Mouse (Mus musculus) neural tube, embryonic 15.5 days (tissue): Measurements from ENCODE around the gene Immp2l. TPM values are rescaled to one million over a fixed set of nuclear protein-coding genes. Genes with fewer than 3 reads are reported as not detected.

Experiments used
- ATAC-seq: fragments of 200-750 bp; cut with Nextera tagmentation; 2 replicates; pipeline ENCODE4 v1.8.0; 2017; ENCODE audit warnings: mild to moderate bottlenecking, moderate TSS enrichment, moderate library complexity; ENCODE audit not compliant: low FRiP score
- H3K27ac ChIP-seq: fragments of 300-500 bp; sonication (generic); replicated peaks from 2 replicates; pipeline ENCODE4 v1.5.1; 2015; ENCODE audit warnings: mild to moderate bottlenecking, inconsistent platforms
- H3K27me3 ChIP-seq: fragments of 300-500 bp; sonication (generic); replicated peaks from 2 replicates; pipeline ENCODE4 v1.6.1; 2015; ENCODE audit warnings: inconsistent platforms
- H3K36me3 ChIP-seq: fragments of 300-500 bp; sonication (generic); 2 replicates; pipeline ENCODE4 v1.6.1; 2015; ENCODE audit warnings: inconsistent platforms
- H3K4me1 ChIP-seq: fragments of 300-500 bp; sonication (generic); 2 replicates; pipeline ENCODE4 v1.6.1; 2015; ENCODE audit warnings: inconsistent platforms
- H3K4me2 ChIP-seq: fragments of 300-500 bp; sonication (generic); 2 replicates; pipeline ENCODE4 v1.6.1; 2015; ENCODE audit warnings: inconsistent platforms, mild to moderate bottlenecking, moderate library complexity
- H3K4me3 ChIP-seq: fragments of 300-500 bp; sonication (generic); replicated peaks from 2 replicates; pipeline ENCODE4 v1.5.1; 2015; ENCODE audit warnings: mild to moderate bottlenecking, inconsistent platforms
- H3K9ac ChIP-seq: fragments of 300-500 bp; sonication (generic); replicated peaks from 2 replicates; pipeline ENCODE4 v1.6.1; 2015; ENCODE audit warnings: mild to moderate bottlenecking, inconsistent platforms
- H3K9me3 ChIP-seq: fragments of 300-500 bp; sonication (generic); replicated peaks from 2 replicates; pipeline ENCODE4 v1.6.1; 2016; ENCODE audit warnings: inconsistent platforms
- WGBS: fragments of 180-500 bp; shearing (Covaris S2); methylation state at CpG from one replicate; pipeline ENCODE4 v1.1.7; 2015; ENCODE audit warnings: mixed read lengths; 5-methylcytosine and 5-hydroxymethylcytosine counted together
- polyA plus RNA-seq: library from polyadenylated mRNA; unstranded; fragments of >200 nt; fragmentation: Nextera tagmentation; extraction: Ambion mirVana; gene quantifications from 2 replicates; pipeline ENCODE4 v1.2.1, GENCODE M21; 2015

Immp2l gene
- polyA plus RNA-seq, 1 experiment from 2014 or later: 5.8 TPM

DNA sequence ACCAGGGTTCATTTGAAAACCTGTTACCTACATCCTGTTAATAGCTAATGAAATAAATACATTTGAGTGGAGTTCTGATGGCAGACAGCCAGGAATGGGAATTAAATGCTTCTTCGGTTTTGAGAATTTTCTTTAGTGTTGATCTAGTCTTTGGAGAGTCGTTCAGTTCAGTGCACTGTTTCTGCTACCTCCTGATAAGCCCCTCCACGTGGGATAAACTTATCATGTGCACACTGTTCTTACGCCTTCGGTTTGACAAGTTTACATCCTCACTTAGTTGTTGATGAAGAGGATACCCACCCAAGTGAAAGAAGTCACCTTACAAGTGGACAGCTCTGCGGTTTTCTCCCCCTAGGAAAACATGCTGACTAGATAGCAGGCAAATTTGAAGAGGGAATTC is 88.2 kb downstream of the Immp2l start:
- no peak for ATAC-seq
- Histone ChIP-seq H3K9me3 (no peaks in the 10 kb centered on the region), H3K4me3 (no peak overlapping the region), H3K4me2 (no peak overlapping the region), H3K27ac (no peak overlapping the region), H3K36me3 (no peaks in the 10 kb centered on the region), H3K9ac (no peak overlapping the region), H3K4me1 (no peaks in the 10 kb centered on the region), H3K27me3 (no peaks in the 10 kb centered on the region)
- WGBS: 62% methylated on average over 6 of the region's 6 CpGs

DNA sequence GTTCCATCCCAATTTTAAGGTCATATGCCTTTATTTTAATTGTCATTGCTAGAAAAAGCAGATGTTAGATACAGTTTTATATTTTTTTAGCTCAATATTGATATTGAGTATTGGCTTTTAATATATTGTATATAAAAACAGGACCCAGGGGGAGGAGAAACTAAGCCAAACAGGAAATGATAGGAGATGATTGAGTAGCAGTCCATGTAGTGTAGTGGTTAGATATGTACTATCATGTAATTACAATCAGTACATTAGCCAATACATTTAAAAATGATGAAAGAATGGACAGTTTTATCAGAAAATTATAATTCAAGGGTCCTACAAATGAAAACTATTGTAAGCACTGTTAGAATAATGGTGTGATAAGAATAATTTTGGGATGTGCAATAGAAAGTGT is 94.5 kb downstream of the Immp2l start:
- no peak for ATAC-seq
- Histone ChIP-seq H3K4me3 (no peak overlapping the region), H3K4me1 (no peaks in the 10 kb centered on the region)

DNA sequence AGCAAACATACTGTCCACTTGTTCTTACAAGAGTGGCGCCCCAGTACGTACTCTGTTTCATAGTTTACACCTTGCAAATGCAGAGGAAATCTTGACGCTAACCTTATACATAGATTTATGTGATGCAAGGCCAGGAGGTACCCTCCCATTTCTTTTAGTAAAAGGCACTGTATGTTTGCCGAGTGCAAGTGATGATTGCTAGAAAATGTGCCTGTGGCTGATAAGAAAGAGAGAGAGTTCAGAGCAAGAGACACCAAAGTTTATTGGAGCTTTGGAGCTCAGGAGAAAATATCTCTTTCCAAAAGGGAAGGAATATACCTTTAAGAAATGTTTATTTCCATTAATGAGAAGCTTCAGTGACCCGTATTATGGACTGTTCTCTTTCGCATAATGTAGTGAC is 95.8 kb downstream of the Immp2l start:
- WGBS: 72% methylated on average over 6 of the region's 6 CpGs

More for the DNA sequence above, 94.5 kb downstream of the Immp2l start:
- Histone ChIP-seq H3K9me3 (no peaks in the 10 kb centered on the region), H3K36me3 (no peaks in the 10 kb centered on the region), H3K4me2 (no peak overlapping the region), H3K27me3 (no peaks in the 10 kb centered on the region), H3K9ac (no peak overlapping the region), H3K27ac (no peak overlapping the region)

DNA sequence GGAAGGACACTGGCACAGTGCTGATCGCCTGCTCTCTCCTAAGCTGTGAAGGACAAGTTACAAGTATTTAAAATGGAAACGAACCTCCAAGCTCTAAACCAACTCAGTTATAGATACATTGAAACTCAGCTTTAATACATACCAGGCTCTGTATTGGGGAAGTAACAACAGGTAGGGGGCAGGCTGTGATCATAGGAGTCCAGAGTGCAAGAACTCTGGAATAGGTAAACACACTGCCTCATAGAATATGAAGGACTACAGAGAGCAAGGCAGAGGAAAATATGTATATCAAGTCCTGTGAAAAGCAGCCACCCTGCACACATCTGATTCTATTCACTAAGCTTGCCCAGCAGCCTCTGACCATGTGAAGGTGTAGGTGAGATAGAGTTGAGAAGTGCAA is 99.3 kb downstream of the Immp2l start:
- Histone ChIP-seq H3K27me3 (no peaks in the 10 kb centered on the region), H3K4me1 (no peaks in the 10 kb centered on the region), H3K9ac (no peak overlapping the region), H3K4me3 (no peak overlapping the region), H3K9me3 (no peaks in the 10 kb centered on the region), H3K4me2 (no peak overlapping the region), H3K27ac (no peak overlapping the region), H3K36me3 (no peaks in the 10 kb centered on the region)
- no peak for ATAC-seq
- WGBS: 86% methylated on average over 2 of the region's 2 CpGs

More for the DNA sequence above, 95.8 kb downstream of the Immp2l start:
- H3K4me1 ChIP-seq: no peaks in the 10 kb centered on the region
- no peak overlapping the region for H3K27ac ChIP-seq
- H3K4me3 ChIP-seq: no peak overlapping the region
- no peaks in the 10 kb centered on the region for H3K9me3 ChIP-seq
- H3K9ac ChIP-seq: no peak overlapping the region
- no peaks in the 10 kb centered on the region for H3K36me3 ChIP-seq
- no peak overlapping the region for H3K4me2 ChIP-seq
- no peak for ATAC-seq
- H3K27me3 ChIP-seq: no peaks in the 10 kb centered on the region

DNA sequence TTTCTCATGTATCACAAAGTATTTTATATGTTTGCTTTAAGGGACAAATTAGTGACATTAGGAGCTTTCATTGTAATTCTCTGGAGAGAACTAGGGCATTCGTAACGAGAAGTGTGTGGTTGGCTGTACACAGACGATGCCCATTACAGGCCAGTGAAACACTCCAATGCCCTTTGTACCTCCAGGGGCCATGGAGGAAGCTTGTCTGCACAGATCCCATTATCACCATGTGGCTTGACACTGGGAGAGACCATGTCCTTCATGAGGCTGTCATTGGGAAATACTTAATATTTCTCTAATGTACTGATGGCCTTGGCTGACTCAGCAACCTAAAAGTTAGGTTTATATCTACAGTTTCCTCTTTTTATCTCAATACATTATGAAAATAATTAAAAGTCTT is 111.0 kb downstream of the Immp2l start:
- Histone ChIP-seq H3K9me3 (no peaks in the 10 kb centered on the region), H3K9ac (no peak overlapping the region), H3K36me3 (no peaks in the 10 kb centered on the region), H3K4me2 (no peak overlapping the region), H3K27ac (no peak overlapping the region), H3K4me1 (no peaks in the 10 kb centered on the region), H3K4me3 (no peak overlapping the region), H3K27me3 (no peaks in the 10 kb centered on the region)
- no peak for ATAC-seq
- WGBS: 55% methylated on average over 3 of the region's 3 CpGs

DNA sequence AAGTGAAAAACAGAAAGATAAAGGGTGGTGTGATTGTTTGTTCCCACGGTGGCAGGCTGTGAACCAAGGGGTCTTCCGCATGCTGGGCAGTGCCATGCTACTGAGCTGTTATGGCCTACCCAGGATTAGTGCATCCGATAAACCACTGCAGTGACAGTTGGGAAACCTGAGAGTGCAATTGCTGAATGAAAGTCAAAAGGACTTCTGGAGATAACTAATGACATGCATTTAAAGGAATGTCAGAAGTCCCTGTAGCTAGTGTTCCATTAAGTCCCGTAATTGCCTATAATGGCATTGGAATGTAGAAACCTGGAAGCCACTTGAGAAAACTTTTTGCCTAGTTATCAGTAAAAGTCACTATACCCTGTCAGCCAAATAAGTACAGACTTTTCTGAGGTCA is 135.7 kb downstream of the Immp2l start:
- Histone ChIP-seq H3K9ac (no peak overlapping the region), H3K27me3 (no peaks in the 10 kb centered on the region), H3K27ac (no peak overlapping the region), H3K4me3 (no peak overlapping the region), H3K4me1 (no peaks in the 10 kb centered on the region; the same call in 1 of the 2 replicates), H3K9me3 (no peaks in the 10 kb centered on the region), H3K4me2 (no peak overlapping the region), H3K36me3 (no peaks in the 10 kb centered on the region)
- no peak for ATAC-seq
- 85% methylated on average over 4 of the region's 4 CpGs for WGBS

DNA sequence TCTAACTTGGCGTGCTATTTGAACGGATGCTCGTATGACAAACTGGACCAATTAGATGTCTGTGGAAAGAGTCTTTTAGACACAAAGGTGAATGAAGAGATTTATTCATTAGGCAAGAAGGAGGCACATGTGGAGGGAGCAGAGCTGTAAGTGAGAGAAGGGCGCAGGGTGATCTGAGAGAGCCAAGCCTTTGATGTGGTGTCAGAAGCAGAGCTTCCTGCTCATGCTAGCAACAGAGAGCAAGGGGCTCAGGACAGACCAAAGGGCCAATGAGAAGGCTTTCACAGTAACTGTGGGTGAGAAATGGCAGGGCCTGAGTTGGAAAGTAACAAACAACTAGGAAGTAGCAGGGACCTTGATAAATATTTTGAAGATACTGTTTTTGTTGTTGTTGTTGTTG is 143.9 kb downstream of the Immp2l start:
- no peaks in the 10 kb centered on the region for H3K9me3 ChIP-seq
- no peaks in the 10 kb centered on the region for H3K4me1 ChIP-seq
- no peak overlapping the region for H3K9ac ChIP-seq
- H3K4me3 ChIP-seq: no peak overlapping the region
- no peaks in the 10 kb centered on the region for H3K27me3 ChIP-seq
- no peak overlapping the region for H3K4me2 ChIP-seq
- ATAC-seq: no peak
- H3K27ac ChIP-seq: no peak overlapping the region
- WGBS: 83% methylated on average over 4 of the region's 4 CpGs
- no peaks in the 10 kb centered on the region for H3K36me3 ChIP-seq

DNA sequence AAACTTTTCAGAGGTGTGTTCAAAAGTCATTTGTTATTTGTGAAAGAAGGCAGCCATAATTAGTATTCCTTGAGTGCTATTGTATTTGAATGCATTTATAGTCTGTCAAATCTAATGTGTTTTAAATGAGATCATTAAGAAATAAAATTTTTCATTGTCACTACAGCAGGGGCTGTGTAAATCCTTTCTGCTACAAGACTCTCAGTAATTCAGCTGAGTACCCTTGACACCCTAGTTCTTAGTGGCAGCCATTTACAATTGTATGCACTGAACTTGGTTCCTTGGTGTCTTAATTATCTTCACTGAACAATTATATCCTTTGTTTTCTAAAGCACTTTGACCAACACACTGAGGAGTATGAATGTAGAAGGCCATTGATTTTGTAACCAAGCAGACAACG is 146.2 kb downstream of the Immp2l start:
- 35% methylated on average over 1 of the region's 1 CpGs for WGBS
- Histone ChIP-seq H3K9ac (no peak overlapping the region), H3K27me3 (no peaks in the 10 kb centered on the region), H3K4me2 (no peak overlapping the region), H3K36me3 (no peaks in the 10 kb centered on the region), H3K27ac (no peak overlapping the region), H3K4me1 (no peaks in the 10 kb centered on the region), H3K9me3 (no peaks in the 10 kb centered on the region), H3K4me3 (no peak overlapping the region)
- ATAC-seq: no peak

DNA sequence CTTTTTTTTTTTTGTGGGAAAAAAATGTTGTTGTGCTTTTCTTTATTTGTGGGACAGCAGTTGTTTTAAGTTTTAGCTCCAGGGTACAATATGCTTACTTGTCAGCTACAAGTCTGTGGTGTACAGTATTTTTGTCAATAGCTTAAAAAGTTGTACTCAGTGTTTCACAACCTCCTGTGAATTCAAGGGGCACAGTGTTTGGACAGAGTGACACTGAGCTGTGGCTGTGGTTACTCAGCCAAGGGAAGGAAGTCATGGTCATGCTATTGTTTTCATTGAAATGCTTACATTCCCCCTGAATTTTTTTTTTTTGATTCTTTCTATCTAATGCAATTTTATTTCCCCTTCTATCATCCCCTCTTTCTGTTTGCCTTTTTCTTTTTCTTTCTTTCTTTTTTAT is 159.0 kb downstream of the Immp2l start:
- Histone ChIP-seq H3K9me3 (no peaks in the 10 kb centered on the region), H3K4me3 (no peak overlapping the region), H3K9ac (no peak overlapping the region), H3K27me3 (no peaks in the 10 kb centered on the region), H3K4me1 (no peaks in the 10 kb centered on the region), H3K27ac (no peak overlapping the region), H3K36me3 (no peaks in the 10 kb centered on the region), H3K4me2 (no peak overlapping the region)
- no peak for ATAC-seq

DNA sequence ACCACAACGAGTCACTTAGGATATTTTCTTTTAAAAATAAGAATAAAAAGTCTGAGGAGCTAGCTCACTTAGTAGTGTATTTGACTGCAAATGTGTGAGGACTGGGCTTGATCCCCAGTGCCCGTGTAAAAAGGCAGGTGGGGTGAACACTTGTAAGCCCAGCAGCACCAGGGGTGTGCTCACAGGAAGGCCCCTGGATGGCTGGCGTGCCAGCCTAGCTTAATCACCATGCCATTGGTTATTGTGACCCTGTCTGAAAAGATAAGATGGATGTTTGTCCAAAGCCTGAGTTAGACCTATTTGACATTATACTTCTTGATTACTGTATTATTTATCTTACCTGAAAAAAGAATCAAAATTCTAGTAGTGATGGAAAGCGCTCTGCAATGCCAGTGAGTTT is 161.2 kb downstream of the Immp2l start:
- Histone ChIP-seq H3K4me1 (no peaks in the 10 kb centered on the region), H3K9ac (no peak overlapping the region), H3K9me3 (no peaks in the 10 kb centered on the region), H3K4me3 (no peak overlapping the region), H3K27me3 (no peaks in the 10 kb centered on the region), H3K27ac (no peak overlapping the region), H3K4me2 (no peak overlapping the region), H3K36me3 (no peaks in the 10 kb centered on the region)
- ATAC-seq: no peak
- 78% methylated on average over 4 of the region's 4 CpGs for WGBS

DNA sequence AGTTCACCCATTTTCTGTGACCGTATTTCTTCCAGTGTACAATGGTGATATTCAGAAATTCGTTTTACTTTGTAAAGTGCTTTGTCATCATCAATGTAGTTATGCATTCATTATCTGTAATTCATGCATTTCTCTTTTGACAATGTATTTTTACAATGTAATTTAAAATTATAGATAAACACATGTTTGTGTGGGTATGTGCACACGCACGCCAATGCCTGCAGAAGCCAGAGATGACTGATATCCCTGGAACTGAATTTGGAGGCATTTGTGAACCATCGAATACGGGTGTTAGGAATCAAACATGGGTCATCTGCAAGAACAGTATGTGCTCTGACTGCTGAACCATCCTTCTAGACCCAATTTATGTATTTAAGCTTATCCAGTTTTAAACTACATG is 161.6 kb downstream of the Immp2l start:
- 93% methylated on average over 6 of the region's 6 CpGs for WGBS

DNA sequence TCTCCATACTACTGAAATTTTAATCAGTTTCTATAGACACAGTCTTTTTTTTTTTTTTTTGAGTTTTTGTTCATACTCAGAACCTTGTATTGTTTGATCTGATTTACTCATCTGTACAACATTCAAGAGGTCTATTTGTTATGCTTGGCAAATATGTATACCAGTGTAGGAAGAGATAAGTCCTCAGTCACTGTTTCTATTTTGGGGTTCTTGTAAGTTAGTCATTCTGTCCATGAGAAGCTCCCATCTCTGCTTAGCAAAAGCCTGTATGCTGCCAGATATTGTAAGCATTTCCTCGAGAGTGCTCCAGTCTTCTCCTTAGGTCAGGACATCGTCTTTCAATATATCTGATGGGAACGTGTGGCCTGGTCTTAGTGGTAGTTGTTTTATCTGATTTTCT is 168.9 kb downstream of the Immp2l start:
- H3K27ac ChIP-seq: no peak overlapping the region
- no peaks in the 10 kb centered on the region for H3K4me1 ChIP-seq
- ATAC-seq: no peak
- 91% methylated on average over 3 of the region's 3 CpGs for WGBS
- H3K4me2 ChIP-seq: no peak overlapping the region
- no peaks in the 10 kb centered on the region for H3K27me3 ChIP-seq
- no peak overlapping the region for H3K9ac ChIP-seq
- H3K9me3 ChIP-seq: no peaks in the 10 kb centered on the region
- H3K4me3 ChIP-seq: no peak overlapping the region
- H3K36me3 ChIP-seq: no peaks in the 10 kb centered on the region

More for the DNA sequence above, 161.6 kb downstream of the Immp2l start:
- Histone ChIP-seq H3K36me3 (no peaks in the 10 kb centered on the region), H3K4me3 (no peak overlapping the region), H3K4me2 (no peak overlapping the region), H3K27ac (no peak overlapping the region), H3K9me3 (no peaks in the 10 kb centered on the region), H3K27me3 (no peaks in the 10 kb centered on the region), H3K9ac (no peak overlapping the region), H3K4me1 (no peaks in the 10 kb centered on the region)
- no peak for ATAC-seq

DNA sequence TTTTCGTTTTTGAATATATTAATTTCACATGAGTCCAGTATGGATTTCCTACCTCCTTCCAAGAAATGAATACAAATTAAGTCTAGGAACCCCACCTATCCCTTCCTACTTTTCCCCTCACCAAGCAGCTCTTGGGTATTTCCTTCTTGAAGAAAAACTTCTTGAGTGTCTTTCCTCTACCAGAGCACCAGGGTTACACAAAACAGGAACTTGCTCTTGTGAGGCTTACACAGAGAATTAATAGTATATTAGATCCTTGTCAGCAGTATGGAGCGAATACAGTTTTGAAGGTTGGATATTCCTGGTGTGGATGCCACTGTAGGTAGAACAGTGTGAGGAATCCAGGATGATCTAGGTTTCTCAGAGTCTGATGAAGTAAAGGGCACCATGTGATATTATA is 172.5 kb downstream of the Immp2l start:
- Histone ChIP-seq H3K4me3 (no peak overlapping the region), H3K27me3 (no peaks in the 10 kb centered on the region), H3K4me2 (no peak overlapping the region), H3K9ac (no peak overlapping the region), H3K4me1 (no peaks in the 10 kb centered on the region), H3K27ac (no peak overlapping the region), H3K36me3 (no peaks in the 10 kb centered on the region), H3K9me3 (no peaks in the 10 kb centered on the region)
- ATAC-seq: no peak
- 93% methylated on average over 2 of the region's 2 CpGs for WGBS
